Mouse (Mus musculus): ENCODE results near the gene Cldn4. TPM values are rescaled to one million over a fixed set of nuclear protein-coding genes. Genes with fewer than 3 reads are reported as not detected.

The Cldn4 gene
- polyA plus RNA-seq, 1 experiment from 2014 or later: 76.6 TPM

GRCm38 (mm10) chr5:134897596-134897995 lies 49.1 kb downstream of the Cldn4 start:
- TF ChIP-seq CTCF (IDR thresholded peaks at IDR 0.05; ENCODE audit: low read depth): no peak
- Histone ChIP-seq H3K27ac (ENCODE audit: low read depth, low read length) (no peak overlapping the region), H3K27me3 (replicated peaks; ENCODE audit: control insufficient read depth, insufficient read depth, low read length) (no peaks in the 10 kb centered on the region), H3K9me3 (ENCODE audit: control insufficient read depth) (no peaks in the 10 kb centered on the region), H3K9ac (ENCODE audit: low read depth, low read length) (no peak overlapping the region), H3K4me2 (replicated peaks; ENCODE audit: low read depth) (no peak overlapping the region), H3K4me1 (replicated peaks; ENCODE audit: control insufficient read depth, insufficient read depth, low read length) (no peaks in the 10 kb centered on the region), H3K36me3 (ENCODE audit: control insufficient read depth, insufficient read depth) (no peaks in the 10 kb centered on the region), H3K4me3 (ENCODE audit: low read depth, low read length) (no peak overlapping the region)
- 46% methylated on average over 17 of the region's 17 CpGs for WGBS
- no peak for ATAC-seq

- no peak for ATAC-seq
- WGBS: 88% methylated on average over 6 of the region's 8 CpGs
- H3K27me3 ChIP-seq (replicated peaks; ENCODE audit: control insufficient read depth, insufficient read depth, low read length): no peaks in the 10 kb centered on the region
- no peak for TF ChIP-seq CTCF (IDR thresholded peaks at IDR 0.05; ENCODE audit: low read depth)
- no peak overlapping the region for H3K27ac ChIP-seq (ENCODE audit: low read depth, low read length)
- H3K36me3 ChIP-seq (ENCODE audit: control insufficient read depth, insufficient read depth): no peaks in the 10 kb centered on the region
- H3K4me2 ChIP-seq (replicated peaks; ENCODE audit: low read depth): no peak overlapping the region
- no peak overlapping the region for H3K9ac ChIP-seq (ENCODE audit: low read depth, low read length)
- H3K4me3 ChIP-seq (ENCODE audit: low read depth, low read length): no peak overlapping the region
- H3K9me3 ChIP-seq (ENCODE audit: control insufficient read depth): no peaks in the 10 kb centered on the region
- H3K4me1 ChIP-seq (replicated peaks; ENCODE audit: control insufficient read depth, insufficient read depth, low read length): no peaks in the 10 kb centered on the region
Measured at GRCm38 (mm10) chr5:134896965-134897364, 49.8 kb downstream of the Cldn4 start.

DNA sequence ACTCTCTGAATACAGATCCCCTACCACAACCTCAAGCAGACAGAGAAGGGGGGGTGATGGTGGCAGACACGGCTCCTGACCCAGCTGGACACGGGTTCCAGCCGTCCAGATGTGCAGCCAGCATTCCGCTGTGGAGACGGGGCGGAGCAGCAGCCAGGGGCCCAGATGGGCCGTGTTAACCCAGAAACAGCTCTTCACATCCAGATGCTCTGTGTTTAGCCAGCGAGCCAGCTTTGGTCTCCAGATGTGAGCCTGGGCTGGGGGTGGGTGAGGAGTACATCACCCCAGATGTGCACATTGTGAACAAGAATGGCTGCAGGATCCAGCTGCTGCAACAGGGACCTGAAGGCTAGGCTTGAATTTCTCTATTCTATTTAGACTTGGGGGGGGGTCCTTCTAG lies 51.4 kb downstream of the Cldn4 start:
- Histone ChIP-seq H3K27ac (ENCODE audit: low read depth, low read length) (no peak overlapping the region), H3K27me3 (replicated peaks; ENCODE audit: control insufficient read depth, insufficient read depth, low read length) (no peaks in the 10 kb centered on the region), H3K4me2 (replicated peaks; ENCODE audit: low read depth) (no peak overlapping the region), H3K4me3 (ENCODE audit: low read depth, low read length) (no peak overlapping the region), H3K9ac (ENCODE audit: low read depth, low read length) (no peak overlapping the region), H3K36me3 (ENCODE audit: control insufficient read depth, insufficient read depth) (no peaks in the 10 kb centered on the region), H3K9me3 (ENCODE audit: control insufficient read depth) (no peaks in the 10 kb centered on the region), H3K4me1 (replicated peaks; ENCODE audit: control insufficient read depth, insufficient read depth, low read length) (no peaks in the 10 kb centered on the region)
- no peak for ATAC-seq
- 56% methylated on average over 8 of the region's 8 CpGs for WGBS
- TF ChIP-seq CTCF (IDR thresholded peaks at IDR 0.05; ENCODE audit: low read depth): no peak

Other genes starting within 250 kb of the Cldn4 start
- 72.4 and 81.9 TPM in 2 replicates for gene Eln, start 199.6 kb downstream of the Cldn4 start, polyA plus RNA-seq (2015; fragmentation: Nextera tagmentation; extraction: Ambion mirVana)
- not detected in 2 replicates for gene Tmem270, start 40.2 kb downstream of the Cldn4 start, polyA plus RNA-seq (2015; fragmentation: Nextera tagmentation; extraction: Ambion mirVana)
- gene Cldn13, start 31.4 kb downstream of the Cldn4 start, polyA plus RNA-seq (2015; fragmentation: Nextera tagmentation; extraction: Ambion mirVana): not detected in 2 replicates
- 30.3 and 31.4 TPM in 2 replicates for gene Mettl27, start 14.6 kb downstream of the Cldn4 start, polyA plus RNA-seq (2015; fragmentation: Nextera tagmentation; extraction: Ambion mirVana)
- gene Cldn3, start 39.3 kb upstream of the Cldn4 start, polyA plus RNA-seq (2015; fragmentation: Nextera tagmentation; extraction: Ambion mirVana): 96.0 and 116 TPM in 2 replicates
- 60.1 and 61.9 TPM in 2 replicates for gene Abhd11, start 62.2 kb upstream of the Cldn4 start, polyA plus RNA-seq (2015; fragmentation: Nextera tagmentation; extraction: Ambion mirVana)
- gene Stx1a, start 76.5 kb upstream of the Cldn4 start, polyA plus RNA-seq (2015; fragmentation: Nextera tagmentation; extraction: Ambion mirVana): 5.6 and 6.5 TPM in 2 replicates
- 35.9 and 40.7 TPM in 2 replicates for gene Dnajc30, start 117.3 kb upstream of the Cldn4 start, polyA plus RNA-seq (2015; fragmentation: Nextera tagmentation; extraction: Ambion mirVana)
- gene Bud23, start 118.0 kb upstream of the Cldn4 start, polyA plus RNA-seq (2015; fragmentation: Nextera tagmentation; extraction: Ambion mirVana): 40.0 and 40.6 TPM in 2 replicates
- gene Vps37d, start 131.3 kb upstream of the Cldn4 start, polyA plus RNA-seq (2015; fragmentation: Nextera tagmentation; extraction: Ambion mirVana): 2.5 and 2.9 TPM in 2 replicates
- 13.7 and 16.2 TPM in 2 replicates for gene Mlxipl, start 143.0 kb upstream of the Cldn4 start, polyA plus RNA-seq (2015; fragmentation: Nextera tagmentation; extraction: Ambion mirVana)
- gene Tbl2, start 202.7 kb upstream of the Cldn4 start, polyA plus RNA-seq (2015; fragmentation: Nextera tagmentation; extraction: Ambion mirVana): 17.7 and 18.0 TPM in 2 replicates
- gene Bcl7b, start 221.3 kb upstream of the Cldn4 start, polyA plus RNA-seq (2015; fragmentation: Nextera tagmentation; extraction: Ambion mirVana): 65.1 and 65.7 TPM in 2 replicates
- gene Baz1b, start 240.3 kb upstream of the Cldn4 start, polyA plus RNA-seq (2015; fragmentation: Nextera tagmentation; extraction: Ambion mirVana): 11.0 and 12.0 TPM in 2 replicates

Data from intestine, postnatal 0 days (tissue).